Mouse (Mus musculus): ENCODE data around the gene B130006D01Rik. TPM values are rescaled to one million over a fixed set of nuclear protein-coding genes. Genes with fewer than 3 reads are reported as not detected.

Gene B130006D01Rik
- polyA plus RNA-seq, 1 experiment from 2014 or later = 2.4 TPM

GRCm38 (mm10) chr11:95760521-95760920 is 37.1 kb downstream of the B130006D01Rik start:
- WGBS = 93% methylated on average over 5 of the region's 5 CpGs

DNA sequence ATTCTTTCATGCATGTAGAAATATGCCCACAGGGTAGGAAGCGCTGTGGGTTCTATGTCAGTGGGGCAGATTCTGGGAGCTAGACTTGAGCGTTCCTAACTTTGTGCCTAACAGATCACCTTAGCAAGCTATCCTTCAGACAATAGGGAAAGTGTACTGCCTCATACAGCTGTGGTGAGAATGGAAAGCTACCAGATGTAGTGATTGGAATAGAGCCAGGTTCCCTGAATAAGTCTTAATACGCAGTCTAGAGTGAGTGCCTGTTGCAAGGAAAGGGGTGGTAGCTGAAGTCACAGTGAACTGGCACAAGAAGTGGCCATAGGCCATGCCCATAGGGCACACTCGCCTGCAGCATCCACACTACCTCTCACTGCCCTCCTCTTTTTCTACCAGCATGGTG is 39.6 kb downstream of the B130006D01Rik start:
- H3K27ac ChIP-seq (ENCODE audit: low read length) = no peak overlapping the region
- no peak overlapping the region for H3K4me3 ChIP-seq (replicated peaks; ENCODE audit: low read length)
- H3K9ac ChIP-seq (replicated peaks; ENCODE audit: low read depth, low read length) = no peak overlapping the region
- no peaks in the 10 kb centered on the region for H3K27me3 ChIP-seq (replicated peaks; ENCODE audit: control insufficient read depth, insufficient read depth, low read length)
- no peak for ATAC-seq
- peaks cover 4% of the 10 kb centered on the region for H3K36me3 ChIP-seq (ENCODE audit: control insufficient read depth, insufficient read depth)
- H3K9me3 ChIP-seq (ENCODE audit: control insufficient read depth, low read length) = no peaks in the 10 kb centered on the region
- H3K4me2 ChIP-seq (ENCODE audit: low read length) = no peak overlapping the region
- 73% methylated on average over 4 of the region's 4 CpGs for WGBS
- no peaks in the 10 kb centered on the region for H3K4me1 ChIP-seq (replicated peaks; ENCODE audit: control insufficient read depth, insufficient read depth, low read length)

More at GRCm38 (mm10) chr11:95760521-95760920, 37.1 kb downstream of the B130006D01Rik start:
- no peaks in the 10 kb centered on the region for H3K4me1 ChIP-seq (replicated peaks; ENCODE audit: control insufficient read depth, insufficient read depth, low read length)
- H3K4me3 ChIP-seq (replicated peaks; ENCODE audit: low read length) = no peak overlapping the region
- H3K27me3 ChIP-seq (replicated peaks; ENCODE audit: control insufficient read depth, insufficient read depth, low read length) = no peaks in the 10 kb centered on the region
- H3K9me3 ChIP-seq (ENCODE audit: control insufficient read depth, low read length) = no peaks in the 10 kb centered on the region
- no peak overlapping the region for H3K27ac ChIP-seq (ENCODE audit: low read length)
- no peak overlapping the region for H3K9ac ChIP-seq (replicated peaks; ENCODE audit: low read depth, low read length)
- H3K36me3 ChIP-seq (ENCODE audit: control insufficient read depth, insufficient read depth) = peaks cover 5% of the 10 kb centered on the region
- no peak for ATAC-seq
- H3K4me2 ChIP-seq (ENCODE audit: low read length) = no peak overlapping the region

DNA sequence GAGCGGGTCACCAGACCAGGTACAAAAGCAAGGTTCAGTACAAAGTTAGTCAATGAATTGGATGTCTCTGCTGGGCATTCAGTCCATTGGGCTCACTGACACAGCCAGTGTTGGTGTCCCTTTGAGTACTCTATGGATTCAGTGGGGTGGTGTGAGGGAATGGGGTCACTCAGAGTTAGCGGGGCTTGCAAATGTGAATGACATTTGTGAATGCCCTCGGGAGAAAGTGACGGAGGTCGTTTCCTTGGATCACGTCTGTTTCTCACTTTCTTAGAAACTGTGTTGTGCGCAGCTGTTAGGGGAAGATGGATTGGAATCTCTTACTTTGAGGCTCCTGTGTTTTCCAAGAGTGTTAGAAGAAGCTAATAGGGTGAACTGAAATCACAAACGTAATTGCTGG is 41.4 kb downstream of the B130006D01Rik start:
- 71% methylated on average over 8 of the region's 8 CpGs for WGBS
- no peaks in the 10 kb centered on the region for H3K27me3 ChIP-seq (replicated peaks; ENCODE audit: control insufficient read depth, insufficient read depth, low read length)
- no peak overlapping the region for H3K27ac ChIP-seq (ENCODE audit: low read length)
- H3K4me3 ChIP-seq (replicated peaks; ENCODE audit: low read length) = no peak overlapping the region
- ATAC-seq = no peak
- H3K4me1 ChIP-seq (replicated peaks; ENCODE audit: control insufficient read depth, insufficient read depth, low read length) = no peaks in the 10 kb centered on the region
- peaks cover 3% of the 10 kb centered on the region for H3K36me3 ChIP-seq (ENCODE audit: control insufficient read depth, insufficient read depth)
- no peaks in the 10 kb centered on the region for H3K9me3 ChIP-seq (ENCODE audit: control insufficient read depth, low read length)
- H3K9ac ChIP-seq (replicated peaks; ENCODE audit: low read depth, low read length) = no peak overlapping the region
- H3K4me2 ChIP-seq (ENCODE audit: low read length) = no peak overlapping the region

- Histone ChIP-seq H3K4me1 (replicated peaks; ENCODE audit: control insufficient read depth, insufficient read depth, low read length) (no peaks in the 10 kb centered on the region), H3K4me3 (replicated peaks; ENCODE audit: low read length) (no peak overlapping the region), H3K9ac (replicated peaks; ENCODE audit: low read depth, low read length) (no peak overlapping the region), H3K27me3 (replicated peaks; ENCODE audit: control insufficient read depth, insufficient read depth, low read length) (no peaks in the 10 kb centered on the region), H3K4me2 (ENCODE audit: low read length) (no peak overlapping the region), H3K9me3 (ENCODE audit: control insufficient read depth, low read length) (no peaks in the 10 kb centered on the region), H3K27ac (ENCODE audit: low read length) (no peak overlapping the region), H3K36me3 (ENCODE audit: control insufficient read depth, insufficient read depth) (peaks cover 3% of the 10 kb centered on the region)
- no peak for ATAC-seq
- 90% methylated on average over 10 of the region's 10 CpGs for WGBS
Observed at GRCm38 (mm10) chr11:95765334-95765733, 41.9 kb downstream of the B130006D01Rik start.

- H3K4me1 ChIP-seq (replicated peaks; ENCODE audit: control insufficient read depth, insufficient read depth, low read length) = no peaks in the 10 kb centered on the region
- H3K27me3 ChIP-seq (replicated peaks; ENCODE audit: control insufficient read depth, insufficient read depth, low read length) = no peaks in the 10 kb centered on the region
- no peak overlapping the region for H3K4me3 ChIP-seq (replicated peaks; ENCODE audit: low read length)
- H3K27ac ChIP-seq (ENCODE audit: low read length) = no peak overlapping the region
- no peak overlapping the region for H3K9ac ChIP-seq (replicated peaks; ENCODE audit: low read depth, low read length)
- 89% methylated on average over 6 of the region's 6 CpGs for WGBS
- ATAC-seq = no peak
- H3K4me2 ChIP-seq (ENCODE audit: low read length) = no peak overlapping the region
- no peaks in the 10 kb centered on the region for H3K9me3 ChIP-seq (ENCODE audit: control insufficient read depth, low read length)
- peaks cover 3% of the 10 kb centered on the region; the same call in 1 of the 2 replicates for H3K36me3 ChIP-seq (ENCODE audit: control insufficient read depth, insufficient read depth)
Observed at GRCm38 (mm10) chr11:95768244-95768643, 44.9 kb downstream of the B130006D01Rik start.

DNA sequence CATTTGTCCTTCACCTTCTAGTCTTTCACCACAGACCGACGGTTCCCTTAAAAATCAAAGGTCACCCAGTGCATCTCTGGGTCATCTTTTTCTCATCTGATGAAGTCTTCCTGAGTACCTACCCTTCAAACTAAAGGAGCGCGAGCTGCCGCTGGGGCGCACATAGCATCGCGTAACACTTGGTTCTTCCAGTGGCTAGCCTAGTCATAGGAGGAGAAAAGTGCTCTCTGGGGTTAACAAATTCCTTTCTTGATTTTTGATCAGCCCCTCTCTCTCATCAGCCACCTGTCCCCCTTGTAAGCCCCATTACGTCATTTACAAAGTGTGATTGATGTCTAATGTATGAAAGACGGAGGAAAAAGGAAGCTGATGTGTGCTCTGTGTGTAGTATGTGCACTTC is 45.8 kb downstream of the B130006D01Rik start:
- Histone ChIP-seq H3K4me3 (replicated peaks; ENCODE audit: low read length) (no peak overlapping the region), H3K4me1 (replicated peaks; ENCODE audit: control insufficient read depth, insufficient read depth, low read length) (no peaks in the 10 kb centered on the region), H3K9me3 (ENCODE audit: control insufficient read depth, low read length) (no peaks in the 10 kb centered on the region), H3K36me3 (ENCODE audit: control insufficient read depth, insufficient read depth) (no peaks in the 10 kb centered on the region; the same call in 1 of the 2 replicates), H3K4me2 (ENCODE audit: low read length) (no peak overlapping the region), H3K9ac (replicated peaks; ENCODE audit: low read depth, low read length) (no peak overlapping the region), H3K27ac (ENCODE audit: low read length) (no peak overlapping the region), H3K27me3 (replicated peaks; ENCODE audit: control insufficient read depth, insufficient read depth, low read length) (no peaks in the 10 kb centered on the region)
- ATAC-seq = no peak
- WGBS = 89% methylated on average over 10 of the region's 10 CpGs

- Histone ChIP-seq H3K9me3 (ENCODE audit: control insufficient read depth, low read length) (no peaks in the 10 kb centered on the region), H3K4me2 (ENCODE audit: low read length) (no peak overlapping the region), H3K36me3 (ENCODE audit: control insufficient read depth, insufficient read depth) (no peaks in the 10 kb centered on the region), H3K4me1 (replicated peaks; ENCODE audit: control insufficient read depth, insufficient read depth, low read length) (no peaks in the 10 kb centered on the region), H3K9ac (replicated peaks; ENCODE audit: low read depth, low read length) (no peak overlapping the region), H3K27ac (ENCODE audit: low read length) (no peak overlapping the region), H3K4me3 (replicated peaks; ENCODE audit: low read length) (no peak overlapping the region), H3K27me3 (replicated peaks; ENCODE audit: control insufficient read depth, insufficient read depth, low read length) (no peaks in the 10 kb centered on the region)
- no peak for ATAC-seq
- 65% methylated on average over 9 of the region's 9 CpGs for WGBS
Observed at GRCm38 (mm10) chr11:95770720-95771364, 47.5 kb downstream of the B130006D01Rik start.

GRCm38 (mm10) chr11:95771665-95772064 is 48.3 kb downstream of the B130006D01Rik start:
- Histone ChIP-seq H3K36me3 (ENCODE audit: control insufficient read depth, insufficient read depth) (no peaks in the 10 kb centered on the region), H3K4me1 (replicated peaks; ENCODE audit: control insufficient read depth, insufficient read depth, low read length) (no peaks in the 10 kb centered on the region), H3K27me3 (replicated peaks; ENCODE audit: control insufficient read depth, insufficient read depth, low read length) (no peaks in the 10 kb centered on the region), H3K9me3 (ENCODE audit: control insufficient read depth, low read length) (no peaks in the 10 kb centered on the region), H3K9ac (replicated peaks; ENCODE audit: low read depth, low read length) (no peak overlapping the region), H3K27ac (ENCODE audit: low read length) (no peak overlapping the region), H3K4me2 (ENCODE audit: low read length) (no peak overlapping the region), H3K4me3 (replicated peaks; ENCODE audit: low read length) (no peak overlapping the region)
- no peak for ATAC-seq
- WGBS = 93% methylated on average over 8 of the region's 8 CpGs

DNA sequence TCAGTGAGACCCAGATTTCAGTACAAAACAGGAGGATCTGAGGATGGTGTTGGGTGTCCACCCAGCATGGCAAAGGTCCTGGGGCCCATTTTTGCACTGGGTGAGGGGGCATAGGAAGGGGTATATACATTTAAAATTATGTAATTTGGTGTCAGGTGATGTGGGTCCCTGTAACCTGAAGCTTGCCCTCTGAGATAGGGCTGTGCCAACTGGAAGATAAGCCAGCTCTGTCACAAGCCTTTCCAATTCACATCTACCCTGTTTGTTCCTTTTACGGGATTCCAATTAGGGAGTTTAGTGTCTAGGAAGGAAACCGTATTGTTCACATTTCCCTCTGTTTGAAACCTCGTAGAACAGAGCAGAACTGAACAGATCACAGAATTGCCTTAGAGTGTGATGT is 49.9 kb downstream of the B130006D01Rik start:
- no peaks in the 10 kb centered on the region for H3K36me3 ChIP-seq (ENCODE audit: control insufficient read depth, insufficient read depth)
- no peak overlapping the region for H3K9ac ChIP-seq (replicated peaks; ENCODE audit: low read depth, low read length)
- H3K27ac ChIP-seq (ENCODE audit: low read length) = no peak overlapping the region
- H3K4me2 ChIP-seq (ENCODE audit: low read length) = no peak overlapping the region
- no peak for ATAC-seq
- no peaks in the 10 kb centered on the region for H3K9me3 ChIP-seq (ENCODE audit: control insufficient read depth, low read length)
- 77% methylated on average over 3 of the region's 3 CpGs for WGBS
- no peak overlapping the region for H3K4me3 ChIP-seq (replicated peaks; ENCODE audit: low read length)
- H3K27me3 ChIP-seq (replicated peaks; ENCODE audit: control insufficient read depth, insufficient read depth, low read length) = no peaks in the 10 kb centered on the region
- no peaks in the 10 kb centered on the region for H3K4me1 ChIP-seq (replicated peaks; ENCODE audit: control insufficient read depth, insufficient read depth, low read length)
